Mouse (Mus musculus) T-cell, adult 66 days (primary cell): ENCODE results near the gene Cabp4. TPM values are rescaled to one million over a fixed set of nuclear protein-coding genes. Genes with fewer than 3 reads are reported as not detected.

Source experiments
- total RNA-seq, 2 experiments: library from RNA; stranded (reverse); gene quantifications; 3 replicates in 1 of 2; 4 replicates in 1 of 2; pipeline ENCODE4 v1.2.4; 2023

Cabp4 gene
- not detected for total RNA-seq

DNA sequence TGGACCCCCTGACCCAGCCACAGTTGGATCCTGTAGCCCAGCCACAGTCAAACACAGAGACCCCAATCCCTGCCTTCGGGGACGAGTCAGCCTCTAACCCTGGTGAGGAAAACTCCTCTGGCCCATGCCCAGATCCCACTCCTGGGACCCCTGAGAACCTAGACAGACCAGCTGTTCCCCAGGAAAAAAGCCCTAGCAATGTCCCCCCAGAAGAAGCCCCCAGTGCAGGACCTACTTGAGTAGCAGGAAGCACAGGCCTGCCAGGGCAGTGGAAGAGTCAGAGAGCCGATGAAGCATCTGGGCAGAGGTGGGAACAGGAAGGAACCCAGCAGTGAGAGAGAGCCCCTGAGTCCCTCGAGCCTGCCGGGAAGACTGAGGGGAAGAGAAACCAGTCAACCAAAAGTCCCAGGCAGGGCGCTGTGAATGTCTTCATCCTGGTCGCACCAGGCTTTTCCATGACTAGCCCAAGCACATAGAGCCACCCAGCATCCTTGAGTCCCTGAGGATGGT lies at the start of gene Cabp4:
TSS of gene Cabp4 (minus strand) at position 275 of the 510 bp plus-strand sequence.

DNA sequence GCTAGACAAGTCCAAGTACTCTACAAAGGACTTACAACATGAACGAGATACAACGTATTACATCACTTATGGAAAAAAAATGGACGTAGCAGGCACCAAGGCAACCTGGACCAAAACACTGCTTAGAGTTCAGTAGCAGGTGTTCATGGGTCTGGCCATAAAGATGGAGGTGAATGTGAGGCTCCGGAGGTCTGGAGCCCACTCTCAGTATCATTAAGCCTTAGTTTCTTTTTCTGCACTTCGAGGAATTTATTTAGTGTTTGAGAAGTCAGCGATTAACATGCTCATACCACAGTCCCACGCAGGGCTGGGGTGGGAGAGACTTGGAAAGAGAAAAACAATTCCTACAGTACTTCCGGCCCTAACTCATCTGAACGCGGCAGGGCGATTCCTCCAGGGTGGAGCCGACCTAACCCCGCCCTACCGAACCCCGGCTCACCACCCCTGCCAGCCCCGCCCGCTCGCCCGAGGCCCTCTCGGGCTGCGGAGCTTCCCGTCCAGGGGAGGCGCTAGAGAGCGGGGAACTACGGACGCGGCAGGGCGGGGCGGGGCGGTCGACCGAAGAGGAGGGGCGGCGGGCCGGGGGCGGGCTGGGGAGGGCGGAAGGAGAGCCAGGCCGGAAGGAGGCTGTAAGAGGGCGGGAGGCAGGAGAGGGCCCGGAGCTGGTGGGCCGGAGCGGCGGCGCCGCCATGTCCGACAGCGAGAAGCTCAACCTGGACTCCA lies 47.9 kb upstream of the Cabp4 start, which contains the start of gene Ppp1ca:
TSS of gene Ppp1ca (plus strand) at position 538 of the 723 bp plus-strand sequence.

DNA sequence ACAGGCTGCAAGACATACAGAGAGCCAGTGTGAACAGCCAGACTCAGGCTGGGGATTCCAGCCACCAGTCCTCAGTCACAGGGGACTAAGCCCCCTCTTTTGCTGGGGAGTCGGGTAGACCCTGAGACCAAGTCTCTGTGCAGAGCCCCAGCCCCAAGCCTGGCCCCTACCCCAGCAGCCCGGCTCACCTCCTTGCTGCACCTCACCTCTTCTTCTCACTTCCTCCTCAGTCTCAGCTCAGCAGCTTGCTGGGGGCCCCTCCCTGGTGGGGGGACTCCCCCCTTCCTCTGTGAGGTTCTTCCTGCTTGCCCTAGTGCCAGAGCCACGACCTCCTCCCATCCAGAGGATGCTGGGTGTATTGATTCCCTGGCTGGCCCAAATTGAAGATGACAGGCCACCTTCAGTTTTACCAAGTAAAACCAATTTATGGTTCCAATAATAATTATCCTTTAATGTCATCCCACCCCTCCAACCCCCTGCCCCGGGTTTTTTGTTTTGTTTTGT lies 47.0 kb upstream of the Cabp4 start, which contains the start of gene Tbc1d10c:
TSS of gene Tbc1d10c (minus strand) at position 454 of the 504 bp plus-strand sequence.

DNA sequence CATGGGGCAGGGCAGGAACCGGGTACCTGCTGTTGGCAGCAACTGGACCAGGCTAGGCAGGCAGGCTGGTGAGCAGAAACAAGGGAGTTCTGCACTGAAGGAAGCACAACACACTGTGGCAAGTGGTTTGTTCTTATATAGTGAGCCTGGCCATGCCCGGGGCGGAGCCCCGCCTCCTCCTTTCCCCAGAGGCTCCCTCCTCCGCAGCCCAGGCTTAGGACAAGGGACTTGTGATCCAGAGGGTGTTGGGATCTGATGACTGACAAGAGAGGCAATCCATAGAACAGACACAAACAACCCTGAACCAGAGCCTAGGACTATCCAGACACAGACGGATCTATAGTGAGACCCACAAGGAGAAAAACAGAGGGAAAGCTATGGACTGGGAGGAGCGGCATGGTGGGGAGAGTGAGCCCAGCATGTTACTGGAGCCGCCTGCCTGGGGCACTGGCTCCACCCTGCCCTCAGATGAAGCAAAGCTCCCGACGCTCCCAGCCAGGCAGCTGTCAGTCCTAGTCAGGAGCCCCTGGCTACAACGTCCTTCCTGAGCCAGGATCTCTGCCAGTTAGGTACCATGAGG lies 31.6 kb upstream of the Cabp4 start, which contains the start of gene Carns1:
TSS of gene Carns1 (minus strand) at position 112 of the 580 bp plus-strand sequence.

DNA sequence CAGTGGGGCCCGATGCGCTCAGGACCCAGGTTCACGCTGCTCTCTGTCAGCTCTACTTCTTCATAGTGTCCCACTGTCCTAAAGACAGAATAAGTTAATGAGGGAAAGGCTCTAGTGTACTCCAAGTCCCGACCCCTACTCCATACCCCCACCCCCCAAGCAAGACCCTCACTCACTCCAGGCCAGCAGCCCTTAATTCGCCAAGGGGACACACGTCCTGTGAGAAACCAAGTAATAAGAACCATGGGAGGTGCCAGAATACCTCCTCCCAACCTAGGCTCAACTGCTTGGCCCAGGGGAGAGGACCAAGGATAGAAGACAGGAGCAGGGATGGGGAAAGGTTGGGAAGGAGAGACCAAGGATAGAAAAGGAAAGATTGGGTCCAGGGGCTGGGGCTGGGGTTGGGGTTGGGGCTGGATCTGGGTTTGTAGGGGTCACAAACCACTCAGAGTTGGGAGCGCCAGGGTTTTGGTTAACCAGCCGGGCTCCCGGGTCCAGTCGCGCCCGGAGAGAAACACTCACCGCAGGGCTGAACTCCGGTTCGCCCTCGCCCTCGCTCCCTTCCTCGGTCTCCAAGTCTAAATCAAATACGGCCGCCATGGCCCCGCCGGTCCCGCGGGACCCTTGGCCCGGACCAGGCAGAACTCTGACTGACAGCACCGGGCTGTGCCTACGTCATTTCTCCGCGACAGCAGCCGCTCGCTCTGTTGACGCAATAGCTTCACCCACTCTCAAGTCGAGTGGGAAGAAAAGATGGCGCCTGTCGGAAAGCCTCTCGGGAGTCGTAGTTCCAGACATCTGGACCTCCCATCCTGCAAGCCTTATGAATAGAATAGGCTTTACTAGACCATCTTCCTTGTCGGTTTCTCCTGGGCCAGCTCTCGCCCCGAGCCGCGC lies 19.1 kb upstream of the Cabp4 start, which contains the start of gene Rps6kb2:
TSS of gene Rps6kb2 (minus strand) at position 709 of the 897 bp plus-strand sequence.

DNA sequence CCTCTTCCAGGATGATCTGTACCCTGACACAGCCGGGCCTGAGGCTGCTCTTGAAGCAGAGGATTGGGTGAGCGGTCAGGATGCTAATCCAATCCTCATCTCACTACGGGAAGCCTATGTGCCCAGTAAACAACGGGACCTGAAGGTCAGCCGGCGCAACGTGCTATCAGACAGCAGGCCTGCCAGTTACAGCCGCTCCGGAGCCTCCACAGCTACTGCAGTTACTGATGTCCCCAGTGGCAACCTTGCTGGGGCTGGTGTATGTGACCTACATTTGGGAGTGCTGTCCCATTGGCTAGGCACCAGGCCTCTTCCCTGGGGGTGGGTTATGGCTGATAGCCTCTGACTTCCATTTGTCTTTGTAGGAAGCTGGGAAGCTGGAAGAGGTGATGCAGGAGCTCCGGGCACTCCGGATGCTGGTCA lies 9.4 kb upstream of the Cabp4 start, which contains the start of gene Ptprcap:
TSS of gene Ptprcap (plus strand) at position 373 of the 423 bp plus-strand sequence.

DNA sequence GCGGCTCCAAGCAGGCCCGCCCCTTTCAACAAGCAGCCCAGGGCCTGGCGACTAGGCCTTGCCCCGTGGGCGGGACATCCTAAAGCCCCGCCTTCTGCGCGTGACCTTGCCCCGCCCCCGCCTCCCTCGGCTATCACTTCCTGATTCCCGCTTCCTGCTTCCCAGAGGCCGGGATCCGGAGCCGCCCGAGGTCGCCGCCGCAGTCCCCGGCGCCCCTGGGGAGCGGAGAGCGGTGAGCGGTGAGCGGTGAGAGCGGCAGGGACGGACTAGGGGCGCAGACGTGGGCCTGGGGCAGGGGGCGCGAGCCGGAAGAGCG lies 4.6 kb upstream of the Cabp4 start, which contains the start of gene Coro1b:
TSS of gene Coro1b (plus strand) at position 129 of the 316 bp plus-strand sequence.

DNA sequence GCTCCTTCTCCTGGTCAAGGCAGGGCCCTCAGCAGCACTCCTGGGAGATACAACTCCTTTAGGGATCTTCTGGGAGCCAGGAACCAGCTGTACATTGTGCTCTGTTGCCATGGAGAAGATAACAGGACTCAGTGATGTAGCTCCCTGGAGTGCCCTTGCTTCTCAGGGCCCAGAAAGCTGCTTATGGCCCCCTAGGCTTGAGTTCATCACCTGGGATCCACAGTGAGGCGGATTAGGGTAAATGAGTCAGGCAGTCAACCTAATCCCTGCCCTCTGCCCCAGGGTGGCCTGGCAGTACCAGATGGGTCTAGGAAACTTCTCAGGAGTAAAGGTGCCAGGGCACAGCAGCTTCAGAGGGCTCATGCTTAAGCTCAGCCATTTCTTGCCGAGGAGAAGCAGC lies 4.4 kb downstream of the Cabp4 start, which contains the start of gene Gpr152:
TSS of gene Gpr152 (plus strand) at position 342 of the 400 bp plus-strand sequence.

DNA sequence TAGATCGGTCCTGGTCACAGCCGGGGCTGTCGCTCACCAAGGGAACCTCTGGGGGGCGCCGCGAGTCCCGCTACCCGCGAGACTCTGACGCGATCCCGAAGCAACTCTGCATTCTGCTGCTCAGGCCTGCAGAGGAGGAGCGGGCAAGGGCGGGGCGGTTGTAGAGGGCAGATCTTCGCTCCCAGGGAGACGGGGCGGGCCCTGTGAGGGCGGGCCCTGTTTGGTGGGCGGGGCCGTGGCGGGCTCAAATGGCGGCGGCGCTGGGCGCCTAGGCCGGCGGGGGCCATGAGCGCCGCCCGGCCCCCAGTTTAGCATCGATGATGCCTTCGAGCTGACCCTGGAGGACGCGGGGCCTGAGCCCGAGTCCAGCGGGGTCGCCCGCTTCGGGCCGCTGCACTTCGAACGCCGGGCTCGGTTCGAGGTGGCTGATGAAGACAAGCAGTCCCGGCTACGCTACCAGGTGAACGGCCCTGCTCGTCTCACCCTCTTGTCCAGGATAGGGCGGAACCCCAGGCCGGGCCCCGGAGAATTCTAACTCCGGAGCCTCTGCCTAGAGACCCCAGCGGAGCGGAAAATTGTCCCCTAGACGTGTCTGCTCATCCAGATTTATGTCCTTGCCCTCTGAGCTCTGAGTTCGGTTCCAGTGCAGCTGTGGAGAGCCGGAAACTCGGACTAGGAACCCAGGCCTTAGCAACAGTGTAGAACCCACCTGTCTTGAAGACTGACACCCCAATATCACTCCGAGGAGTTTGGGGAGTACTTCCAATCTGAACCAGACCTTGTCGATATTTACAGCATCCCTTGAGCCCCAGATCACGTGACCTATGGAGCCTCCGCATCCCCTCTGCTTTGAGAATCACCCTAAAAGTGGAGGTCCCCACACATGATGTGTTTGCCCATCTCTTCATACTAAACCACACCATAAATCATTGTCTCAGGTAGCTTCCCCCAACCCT lies 17.8 kb downstream of the Cabp4 start, which contains the start of gene Aip:
TSS of gene Aip (minus strand) at position 118 of the 956 bp plus-strand sequence.

DNA sequence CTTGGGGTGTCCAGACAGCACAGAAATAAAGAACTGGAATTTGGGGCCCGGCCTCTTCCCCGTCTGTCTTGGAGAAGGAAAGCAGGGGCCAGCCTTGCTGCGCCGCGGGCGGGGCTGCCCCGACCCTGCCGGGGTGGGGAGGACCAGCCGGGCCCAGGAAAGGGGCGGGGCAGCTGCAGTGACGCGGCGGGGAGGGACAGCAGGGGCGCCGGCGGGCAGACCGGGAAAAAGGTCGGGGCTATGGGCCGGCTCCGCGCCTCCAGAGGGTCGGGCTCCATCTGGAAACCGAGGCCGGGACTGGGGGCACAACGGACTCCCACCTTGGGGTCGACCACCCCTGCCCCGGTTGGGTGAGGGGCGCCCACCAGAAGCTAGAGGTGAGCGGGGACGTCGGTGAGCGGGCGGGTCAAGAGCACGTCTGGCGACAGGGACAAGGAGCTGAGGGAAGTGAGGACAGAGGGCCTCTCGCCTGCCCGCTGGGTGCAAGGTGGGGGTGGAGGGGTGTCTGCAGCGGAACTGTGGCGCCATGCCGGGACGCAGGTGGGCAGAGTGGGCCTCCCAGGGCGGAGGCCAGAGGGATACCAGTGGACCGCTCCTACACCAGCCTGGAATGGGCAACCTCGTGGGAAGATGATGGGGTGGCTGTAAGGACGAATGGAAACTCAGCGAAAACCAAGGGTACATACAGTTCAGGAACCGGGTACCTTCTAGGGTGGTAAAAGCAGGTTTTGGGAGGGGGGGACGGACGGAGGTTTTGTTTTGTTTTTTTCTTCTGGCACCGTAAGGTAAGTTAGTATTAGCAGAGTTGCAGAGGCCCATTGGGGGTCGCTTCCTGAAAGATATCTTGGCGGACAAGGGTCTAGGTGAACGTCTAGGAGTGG lies 43.8 kb downstream of the Cabp4 start, which contains the start of gene Pitpnm1:
TSS of gene Pitpnm1 (plus strand) at position 162 of the 881 bp plus-strand sequence.

DNA sequence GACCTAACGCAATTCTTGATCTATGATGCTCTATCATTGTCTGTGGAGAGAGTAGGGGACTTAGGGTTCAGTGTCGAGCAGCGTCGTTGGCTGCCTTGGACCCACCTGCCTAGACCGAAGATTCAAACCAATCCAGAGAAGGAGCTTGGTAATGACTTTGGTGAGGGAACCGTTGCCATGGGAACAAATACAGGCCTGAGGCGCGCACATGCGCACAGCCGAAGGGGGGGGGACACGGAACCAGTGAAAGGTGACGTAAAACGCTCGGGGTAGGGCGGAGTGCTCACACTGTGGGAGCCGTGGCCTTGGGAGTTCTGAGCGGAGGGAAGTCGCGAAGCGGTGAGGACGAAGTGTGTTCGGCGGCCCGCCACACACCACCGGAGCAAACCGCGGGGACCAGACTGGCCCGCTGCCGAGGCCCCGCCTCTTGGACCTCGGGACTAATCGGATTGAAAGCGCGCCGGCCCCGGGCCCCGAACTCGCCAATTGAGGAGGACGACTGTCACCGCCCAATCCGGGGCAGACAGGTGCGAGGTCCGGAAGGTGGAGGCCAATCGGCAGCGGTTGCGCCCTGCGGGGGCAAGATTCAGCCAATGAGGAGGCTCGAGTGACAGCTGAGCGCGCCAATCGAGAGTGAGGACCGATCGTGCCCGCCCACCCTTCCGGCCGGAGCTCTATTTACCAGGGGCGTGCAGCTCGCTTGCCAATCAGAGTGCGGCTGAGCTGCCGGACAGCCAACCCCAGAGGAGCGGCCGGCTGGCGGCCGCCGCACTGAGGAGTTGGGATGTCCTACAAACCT lies 47.0 kb downstream of the Cabp4 start, which contains the start of gene Cdk2ap2:
TSS of gene Cdk2ap2 (plus strand) at position 541 of the 799 bp plus-strand sequence.

Other genes starting within 250 kb of the Cabp4 start
- 10 to 100 TPM; 69.9 to 85.2 TPM for gene Tcirg1, start 236.9 kb downstream of the Cabp4 start, total RNA-seq
- gene Ndufs8, start 231.3 kb downstream of the Cabp4 start, total RNA-seq, result 10 to 100 TPM; 55.5 to 58.7 TPM
- gene Aldh3b1, start 214.2 kb downstream of the Cabp4 start, total RNA-seq, result under 1 TPM; 0.59 to 0.76 TPM
- 10 to 100 TPM; 15.1 to 18.0 TPM for gene Unc93b1, start 208.8 kb downstream of the Cabp4 start, total RNA-seq
- not detected for gene Aldh3b3, start 185.4 kb downstream of the Cabp4 start, total RNA-seq
- not detected for gene Aldh3b2, start 171.7 kb downstream of the Cabp4 start, total RNA-seq
- not detected for gene Acy3, start 157.5 kb downstream of the Cabp4 start, total RNA-seq
- gene Tbx10, start 151.3 kb downstream of the Cabp4 start, total RNA-seq, result not detected
- 1 to 10 TPM; 5.1 to 8.8 TPM for gene Nudt8, start 143.5 kb downstream of the Cabp4 start, total RNA-seq
- gene Gm49405, start 143.4 kb downstream of the Cabp4 start, total RNA-seq, result 1 to 10 TPM; 1.2 to 1.4 TPM
- 1 to 10 TPM; 3.3 to 3.8 TPM for gene Doc2g, start 140.7 kb downstream of the Cabp4 start, total RNA-seq
- gene Ndufv1, start 131.2 kb downstream of the Cabp4 start, total RNA-seq, result 10 to 100 TPM; 92.7 to 97.9 TPM
- gene Gstp1, start 106.0 kb downstream of the Cabp4 start, total RNA-seq, result 100 to 1,000 TPM; 219 to 238 TPM
- 10 to 100 TPM; 26.7 to 30.7 TPM for gene Gstp2, start 98.0 kb downstream of the Cabp4 start, total RNA-seq
- gene Gstp3, start 84.5 kb downstream of the Cabp4 start, total RNA-seq, result 10 to 100 TPM; 28.7 to 37.1 TPM
- not detected for gene Cabp2, start 62.5 kb downstream of the Cabp4 start, total RNA-seq
- 100 to 1,000 TPM; 166 to 171 TPM for gene Cdk2ap2, start 46.9 kb downstream of the Cabp4 start, total RNA-seq
- gene Pitpnm1, start 44.0 kb downstream of the Cabp4 start, total RNA-seq, result 100 to 1,000 TPM; 322 TPM
- 100 to 1,000 TPM; 144 to 147 TPM for gene Aip, start 18.2 kb downstream of the Cabp4 start, total RNA-seq
- gene Gpr152, start 4.2 kb downstream of the Cabp4 start, total RNA-seq, result 1 to 10 TPM in 1 of 2 experiments, under 1 TPM in 1; 0.99 to 1.7 TPM
- gene Coro1b, start 4.6 kb upstream of the Cabp4 start, total RNA-seq, result 100 to 1,000 TPM; 127 to 139 TPM
- gene Ptprcap, start 9.6 kb upstream of the Cabp4 start, total RNA-seq, result 100 to 1,000 TPM; 313 to 348 TPM
- 10 to 100 TPM; 34.8 to 49.8 TPM for gene Rps6kb2, start 19.3 kb upstream of the Cabp4 start, total RNA-seq
- 10 to 100 TPM; 68.8 to 73.6 TPM for gene Carns1, start 31.4 kb upstream of the Cabp4 start, total RNA-seq
- 100 to 1,000 TPM; 292 to 316 TPM for gene Tbc1d10c, start 47.3 kb upstream of the Cabp4 start, total RNA-seq
- gene Ppp1ca, start 48.0 kb upstream of the Cabp4 start, total RNA-seq, result 100 to 1,000 TPM; 386 to 415 TPM
- gene Rad9a, start 57.6 kb upstream of the Cabp4 start, total RNA-seq, result 10 to 100 TPM; 46.6 to 54.9 TPM
- 100 to 1,000 TPM; 139 to 167 TPM for gene Clcf1, start 70.2 kb upstream of the Cabp4 start, total RNA-seq
- not detected for gene AC109138.7, start 70.3 kb upstream of the Cabp4 start, total RNA-seq
- 10 to 100 TPM; 50.8 to 51.4 TPM for gene Pold4, start 87.9 kb upstream of the Cabp4 start, total RNA-seq
- 10 to 100 TPM; 17.8 to 18.9 TPM for gene Ssh3, start 125.1 kb upstream of the Cabp4 start, total RNA-seq
- 10 to 100 TPM; 19.0 to 20.5 TPM for gene Ankrd13d, start 139.1 kb upstream of the Cabp4 start, total RNA-seq
- 100 to 1,000 TPM; 399 to 431 TPM for gene Grk2, start 162.2 kb upstream of the Cabp4 start, total RNA-seq